Mouse (Mus musculus): ENCODE measurements at regions not wholly inside any gene's neighbourhood (a gene's known extent, or its start where the extent isn't known, plus 50 kb on each side); places are given as distances from the start of the nearest gene placed in this dataset.
A peak's percentile ranks its signal among the peaks of the same experiment; 100 is the strongest.

DNA sequence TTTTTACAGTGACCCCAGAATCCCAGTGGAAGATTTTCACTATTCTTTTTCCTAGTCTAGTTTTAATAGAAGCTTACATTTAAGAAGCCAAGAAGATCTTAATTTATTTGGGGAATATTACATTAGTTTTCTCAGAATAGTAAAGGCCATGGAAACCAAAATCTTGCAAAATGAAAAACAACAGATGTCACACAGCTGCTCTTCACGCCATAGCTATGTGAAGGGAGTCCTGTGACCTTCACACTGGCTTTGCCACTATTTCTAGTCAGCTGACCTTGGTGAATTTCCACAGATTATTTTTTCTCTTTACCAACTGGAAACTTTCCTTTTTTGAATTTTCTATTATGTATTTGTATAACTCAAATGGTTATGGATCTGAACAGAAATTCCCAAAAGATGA, 542.1 kb upstream of the Rgmb start:
- TF ChIP-seq CTCF (IDR thresholded peaks at IDR 0.05; ENCODE audit: low read depth, low read length): no peak
- TF ChIP-seq POLR2A (IDR thresholded peaks at IDR 0.05; ENCODE audit: extremely low read depth, insufficient read depth, low read length): no peak
- Histone ChIP-seq H3K27ac (replicated peaks; ENCODE audit: insufficient read depth, low read depth, low read length) (no peak overlapping the region), H3K4me1 (ENCODE audit: control insufficient read depth, insufficient read depth, low read length) (no peaks in the 10 kb centered on the region), H3K27me3 (ENCODE audit: control insufficient read depth, insufficient read depth, low read length) (no peaks in the 10 kb centered on the region), H3K36me3 (ENCODE audit: control insufficient read depth, insufficient read depth, low read length) (no peaks in the 10 kb centered on the region), H3K9ac (ENCODE audit: low read depth, low read length) (no peak overlapping the region), H3K4me3 (ENCODE audit: insufficient read depth, low read depth, low read length) (no peak overlapping the region), H3K79me2 (ENCODE audit: control insufficient read depth, insufficient read depth, low read length) (no peaks in the 10 kb centered on the region)
- WGBS: 71% methylated on average over 1 of the region's 1 CpGs
- DNase-seq (ENCODE audit: extremely low read depth, low read depth, low spot score): no peak

DNA sequence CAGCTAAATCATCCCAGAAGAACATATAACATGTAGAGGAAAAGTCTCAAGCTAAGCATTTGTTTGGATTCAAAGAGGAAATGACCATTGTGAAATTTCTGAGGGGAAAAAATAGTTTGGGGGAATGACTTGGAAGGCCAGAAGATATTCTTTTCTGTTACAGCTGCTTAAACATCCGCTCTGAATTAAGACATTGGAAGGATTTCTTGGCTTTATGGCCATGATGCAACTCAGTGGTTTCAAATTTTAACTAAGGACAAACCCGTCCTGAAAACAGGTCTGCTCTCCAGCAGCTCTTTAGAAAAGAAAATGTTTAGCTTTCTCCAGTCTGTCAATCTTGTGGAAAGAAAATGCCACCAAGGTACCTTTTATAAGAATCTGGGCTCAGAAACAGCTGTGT, 513.2 kb upstream of the Rgmb start:
- H3K27me3 ChIP-seq (ENCODE audit: control insufficient read depth, insufficient read depth, low read length): no peaks in the 10 kb centered on the region
- H3K27ac ChIP-seq (replicated peaks; ENCODE audit: insufficient read depth, low read depth, low read length): no peak overlapping the region
- no peak overlapping the region for H3K9ac ChIP-seq (ENCODE audit: low read depth, low read length)
- no peaks in the 10 kb centered on the region for H3K4me1 ChIP-seq (ENCODE audit: control insufficient read depth, insufficient read depth, low read length)
- DNase-seq (ENCODE audit: extremely low read depth, low read depth, low spot score): no peak
- 53% methylated on average over 2 of the region's 2 CpGs for WGBS
- TF ChIP-seq CTCF (IDR thresholded peaks at IDR 0.05; ENCODE audit: low read depth, low read length): no peak
- TF ChIP-seq POLR2A (IDR thresholded peaks at IDR 0.05; ENCODE audit: extremely low read depth, insufficient read depth, low read length): no peak
- H3K4me3 ChIP-seq (ENCODE audit: insufficient read depth, low read depth, low read length): no peak overlapping the region
- H3K36me3 ChIP-seq (ENCODE audit: control insufficient read depth, insufficient read depth, low read length): no peaks in the 10 kb centered on the region
- no peaks in the 10 kb centered on the region for H3K79me2 ChIP-seq (ENCODE audit: control insufficient read depth, insufficient read depth, low read length)

DNA sequence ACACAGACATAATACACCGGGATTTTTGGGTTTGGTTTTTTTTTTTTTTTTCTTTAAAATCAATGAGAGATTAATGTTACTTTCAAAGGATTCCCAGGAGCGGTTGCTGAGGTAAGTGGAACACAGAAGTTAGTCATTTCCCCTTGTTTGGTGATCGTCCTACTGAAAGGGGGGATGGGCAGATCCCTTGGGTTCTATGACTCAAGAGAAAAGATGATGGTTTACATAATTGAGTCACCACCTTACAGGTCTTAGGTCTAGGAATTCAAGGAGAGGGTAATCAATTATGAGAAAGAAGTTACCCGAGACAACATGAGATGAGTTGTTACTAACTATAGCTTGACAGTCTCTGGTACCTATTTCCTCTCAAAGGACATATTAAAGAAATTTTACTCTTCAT, 511.9 kb upstream of the Rgmb start:
- 74% methylated on average over 4 of the region's 4 CpGs for WGBS
- Histone ChIP-seq H3K27ac (replicated peaks; ENCODE audit: insufficient read depth, low read depth, low read length) (no peak overlapping the region), H3K79me2 (ENCODE audit: control insufficient read depth, insufficient read depth, low read length) (no peaks in the 10 kb centered on the region), H3K27me3 (ENCODE audit: control insufficient read depth, insufficient read depth, low read length) (no peaks in the 10 kb centered on the region), H3K4me3 (ENCODE audit: insufficient read depth, low read depth, low read length) (no peak overlapping the region), H3K9ac (ENCODE audit: low read depth, low read length) (no peak overlapping the region), H3K36me3 (ENCODE audit: control insufficient read depth, insufficient read depth, low read length) (no peaks in the 10 kb centered on the region), H3K4me1 (ENCODE audit: control insufficient read depth, insufficient read depth, low read length) (no peaks in the 10 kb centered on the region)
- TF ChIP-seq POLR2A (IDR thresholded peaks at IDR 0.05; ENCODE audit: extremely low read depth, insufficient read depth, low read length) (no peak), CTCF (IDR thresholded peaks at IDR 0.05; ENCODE audit: low read depth, low read length) (no peak)
- no peak for DNase-seq (ENCODE audit: extremely low read depth, low read depth, low spot score)

DNA sequence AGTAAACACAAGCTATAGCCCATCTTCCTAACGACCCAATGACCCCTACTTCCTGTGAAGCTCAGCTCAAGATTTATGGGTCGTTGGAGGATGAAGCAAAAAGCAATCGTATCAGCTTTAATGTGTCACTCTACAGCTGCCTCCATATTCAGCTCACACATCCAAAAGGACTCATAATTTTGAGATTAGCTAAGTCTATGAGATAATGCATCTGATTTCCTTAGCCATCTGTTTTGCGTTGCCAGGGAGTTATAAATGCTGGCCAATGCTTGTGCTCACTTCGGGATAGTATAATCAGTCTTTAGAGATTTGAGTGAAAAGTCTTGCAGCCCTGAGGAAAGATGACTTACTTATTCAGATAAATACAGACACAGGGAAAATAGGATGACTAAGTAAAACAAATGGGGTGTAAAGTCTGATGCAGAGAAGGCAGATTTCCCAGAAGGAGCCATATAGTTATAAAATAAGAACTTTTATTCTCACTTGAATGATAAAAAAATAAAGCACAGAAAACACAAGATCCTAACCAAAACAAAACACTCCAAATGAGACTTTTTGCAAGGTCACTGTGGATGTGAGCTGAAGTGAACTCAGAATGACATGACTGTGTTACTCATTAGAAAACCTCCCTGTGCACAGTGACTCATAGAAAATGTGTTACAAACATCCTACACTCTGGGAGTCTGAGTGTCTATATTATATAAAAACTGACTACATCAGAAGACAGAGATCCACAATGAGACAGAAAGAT, 509.1 kb upstream of the Rgmb start:
- WGBS: 55% methylated on average over 5 of the region's 5 CpGs
- H3K27ac ChIP-seq (replicated peaks; ENCODE audit: insufficient read depth, low read depth, low read length): no peak overlapping the region
- no peak for TF ChIP-seq POLR2A (IDR thresholded peaks at IDR 0.05; ENCODE audit: extremely low read depth, insufficient read depth, low read length)
- no peak for TF ChIP-seq CTCF (IDR thresholded peaks at IDR 0.05; ENCODE audit: low read depth, low read length)
- no peaks in the 10 kb centered on the region for H3K79me2 ChIP-seq (ENCODE audit: control insufficient read depth, insufficient read depth, low read length)
- H3K4me3 ChIP-seq (ENCODE audit: insufficient read depth, low read depth, low read length): no peak overlapping the region
- no peaks in the 10 kb centered on the region for H3K27me3 ChIP-seq (ENCODE audit: control insufficient read depth, insufficient read depth, low read length)
- H3K9ac ChIP-seq (ENCODE audit: low read depth, low read length): no peak overlapping the region
- H3K36me3 ChIP-seq (ENCODE audit: control insufficient read depth, insufficient read depth, low read length): no peaks in the 10 kb centered on the region
- no peaks in the 10 kb centered on the region for H3K4me1 ChIP-seq (ENCODE audit: control insufficient read depth, insufficient read depth, low read length)
- no peak for DNase-seq (ENCODE audit: extremely low read depth, low read depth, low spot score)

DNA sequence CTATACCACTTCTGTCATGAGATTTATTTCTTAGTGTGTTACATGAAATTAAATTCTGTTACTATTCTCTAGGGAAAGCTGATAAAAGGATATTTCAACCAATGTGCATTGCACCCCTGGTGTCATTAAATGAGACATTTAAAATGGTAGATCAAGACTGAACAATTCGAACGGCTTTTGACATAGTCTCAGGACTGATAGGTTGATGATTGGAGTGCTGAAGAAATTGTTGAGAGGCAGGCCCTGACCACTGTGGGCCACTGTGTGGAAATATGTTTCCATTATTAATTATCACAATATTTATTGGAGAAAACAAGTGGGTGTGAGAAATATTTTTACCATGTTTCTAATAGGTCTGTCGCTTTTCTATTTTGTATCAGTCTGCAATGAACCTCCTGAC, 481.1 kb upstream of the Rgmb start:
- TF ChIP-seq POLR2A (IDR thresholded peaks at IDR 0.05; ENCODE audit: extremely low read depth, insufficient read depth, low read length): no peak
- no peak for TF ChIP-seq CTCF (IDR thresholded peaks at IDR 0.05; ENCODE audit: low read depth, low read length)
- Histone ChIP-seq H3K27me3 (ENCODE audit: control insufficient read depth, insufficient read depth, low read length) (no peaks in the 10 kb centered on the region), H3K4me1 (ENCODE audit: control insufficient read depth, insufficient read depth, low read length) (no peaks in the 10 kb centered on the region), H3K79me2 (ENCODE audit: control insufficient read depth, insufficient read depth, low read length) (no peaks in the 10 kb centered on the region), H3K27ac (replicated peaks; ENCODE audit: insufficient read depth, low read depth, low read length) (no peak overlapping the region), H3K4me3 (ENCODE audit: insufficient read depth, low read depth, low read length) (no peak overlapping the region), H3K9ac (ENCODE audit: low read depth, low read length) (no peak overlapping the region), H3K36me3 (ENCODE audit: control insufficient read depth, insufficient read depth, low read length) (no peaks in the 10 kb centered on the region)
- DNase-seq (ENCODE audit: extremely low read depth, low read depth, low spot score): no peak
- WGBS: 89% methylated on average over 3 of the region's 3 CpGs

DNA sequence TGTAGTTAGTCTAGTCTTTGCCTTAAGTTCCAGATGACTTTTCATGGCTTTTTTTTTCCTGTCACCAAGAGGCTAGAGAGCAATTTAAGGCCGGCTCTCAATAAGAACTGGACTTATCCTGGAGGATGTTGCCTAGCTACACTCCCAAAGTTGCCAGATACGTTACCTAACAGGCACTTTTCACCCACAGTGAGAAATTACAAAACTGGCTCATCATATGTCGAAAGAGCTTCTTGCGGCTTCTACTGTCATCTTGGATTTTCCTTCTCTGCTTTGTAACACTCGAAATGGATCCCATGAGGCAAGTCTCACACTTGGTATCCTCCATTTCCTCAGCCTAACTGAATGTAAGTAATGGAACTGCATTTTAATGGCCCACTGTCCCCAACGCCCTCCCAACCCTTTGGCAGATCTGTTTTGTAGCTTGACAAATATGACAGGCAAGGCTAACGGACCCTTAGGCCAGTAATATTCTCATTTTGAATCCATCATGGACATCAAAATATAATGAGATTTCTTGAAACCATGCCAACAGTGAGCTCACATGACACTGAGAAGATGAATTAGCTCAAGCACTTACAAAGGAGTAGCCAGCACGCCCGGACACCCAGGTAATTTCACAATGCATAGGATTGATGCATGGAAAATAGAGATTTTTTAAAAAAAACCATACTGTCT, 480.5 kb upstream of the Rgmb start:
- DNase-seq (ENCODE audit: extremely low read depth, low read depth, low spot score): peak; percentile 2
- no peak overlapping the region for H3K9ac ChIP-seq (ENCODE audit: low read depth, low read length)
- WGBS: 73% methylated on average over 9 of the region's 9 CpGs
- no peaks in the 10 kb centered on the region for H3K27me3 ChIP-seq (ENCODE audit: control insufficient read depth, insufficient read depth, low read length)
- H3K4me3 ChIP-seq (ENCODE audit: insufficient read depth, low read depth, low read length): no peak overlapping the region
- H3K27ac ChIP-seq (replicated peaks; ENCODE audit: insufficient read depth, low read depth, low read length): no peak overlapping the region
- no peaks in the 10 kb centered on the region for H3K79me2 ChIP-seq (ENCODE audit: control insufficient read depth, insufficient read depth, low read length)
- H3K36me3 ChIP-seq (ENCODE audit: control insufficient read depth, insufficient read depth, low read length): no peaks in the 10 kb centered on the region
- TF ChIP-seq POLR2A (IDR thresholded peaks at IDR 0.05; ENCODE audit: extremely low read depth, insufficient read depth, low read length): no peak
- TF ChIP-seq CTCF (IDR thresholded peaks at IDR 0.05; ENCODE audit: low read depth, low read length): no peak
- no peaks in the 10 kb centered on the region for H3K4me1 ChIP-seq (ENCODE audit: control insufficient read depth, insufficient read depth, low read length)
